In the genomic region with DNA sequence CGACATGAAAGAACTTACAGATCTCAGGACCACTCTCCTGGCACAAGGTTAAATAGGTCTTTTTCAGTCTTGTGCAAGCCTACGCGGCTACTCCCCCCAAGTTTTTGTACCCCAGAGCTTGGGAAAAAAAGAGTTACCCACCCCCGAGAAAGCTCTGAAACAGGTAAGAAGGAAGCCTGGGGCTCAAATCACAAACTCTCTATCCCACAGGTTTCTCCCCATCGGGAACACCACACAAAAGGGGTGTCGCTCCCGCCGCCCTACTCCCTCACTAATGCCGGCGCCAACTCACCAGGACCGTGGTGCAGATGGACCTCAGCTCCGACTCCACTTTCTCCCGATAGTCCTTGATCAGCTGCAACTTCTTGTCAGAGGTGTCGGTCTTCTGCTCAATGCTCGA, we compare ENCODE assay signal across 8 mouse cellular contexts. TPM values are rescaled to one million over a fixed set of nuclear protein-coding genes. Genes with fewer than 3 reads are reported as not detected.
DNase-seq lines count a peak whose midpoint lies in the region; ATAC-seq and TF ChIP-seq lines count a peak whose summit lies in the region.

No protein-coding gene starts in this region.

- H3K4me3 ChIP-seq in bone marrow, adult 2 months (replicated peaks; ENCODE audit: control insufficient read depth, low read depth, low read length): peak overlapping the region; percentile 87
- H3K4me3 ChIP-seq in embryonic facial prominence, embryonic 14.5 days (ENCODE audit: low read depth, low read length): peak overlapping the region; percentile 89
- H3K4me3 ChIP-seq in hindbrain, postnatal 0 days (ENCODE audit: low read length): peak overlapping the region; percentile 99
- peak overlapping the region; percentile 91 for H3K4me3 ChIP-seq in midbrain, embryonic 11.5 days (ENCODE audit: low read depth, low read length)

- H3K4me2 ChIP-seq in embryonic facial prominence, embryonic 14.5 days (ENCODE audit: low read depth, low read length): peak overlapping the region; percentile 58
- H3K4me2 ChIP-seq in hindbrain, postnatal 0 days (ENCODE audit: low read depth, low read length): peak overlapping the region; percentile 66
- H3K4me2 ChIP-seq in midbrain, embryonic 11.5 days: peak overlapping the region; percentile 63

- H3K9ac ChIP-seq in embryonic facial prominence, embryonic 14.5 days (ENCODE audit: low read depth, low read length): peak overlapping the region; percentile 99
- peak overlapping the region; percentile 99 for H3K9ac ChIP-seq in hindbrain, postnatal 0 days (replicated peaks; ENCODE audit: low read length)
- peak overlapping the region; percentile 99 for H3K9ac ChIP-seq in midbrain, embryonic 11.5 days (ENCODE audit: low read length)

- no peak for TF ChIP-seq CTCF in bone marrow, adult 2 months (IDR thresholded peaks at IDR 0.05; ENCODE audit: control insufficient read depth, insufficient read depth, low read length)
- no peak for TF ChIP-seq CTCF in hindbrain, postnatal 0 days (IDR thresholded peaks at IDR 0.05; ENCODE audit: low read depth)

- H3K9me3 ChIP-seq in embryonic facial prominence, embryonic 14.5 days (ENCODE audit: control insufficient read depth, low read length): peaks cover 34% of the 10 kb centered on the region
- no peaks in the 10 kb centered on the region for H3K9me3 ChIP-seq in hindbrain, postnatal 0 days (ENCODE audit: low read length)
- peaks cover 24% of the 10 kb centered on the region; the same call in 1 of the 2 replicates for H3K9me3 ChIP-seq in midbrain, embryonic 11.5 days (ENCODE audit: control insufficient read depth, low read length)

- TF ChIP-seq POLR2A in bone marrow, adult 2 months (IDR thresholded peaks at IDR 0.05; ENCODE audit: borderline replicate concordance, control insufficient read depth, low read depth, low read length): no peak

- no peak for ATAC-seq in embryonic facial prominence, embryonic 14.5 days (ENCODE audit: low read depth)
- ATAC-seq in hindbrain, postnatal 0 days: no peak
- no peak for ATAC-seq in midbrain, embryonic 11.5 days (ENCODE audit: low FRiP score)

- H3K36me3 ChIP-seq in embryonic facial prominence, embryonic 14.5 days (ENCODE audit: control insufficient read depth, insufficient read depth, low read length): peaks cover 44% of the 10 kb centered on the region
- peaks cover 10% of the 10 kb centered on the region; the same call in 1 of the 2 replicates for H3K36me3 ChIP-seq in hindbrain, postnatal 0 days (ENCODE audit: insufficient read depth, low read length)
- peaks cover 30% of the 10 kb centered on the region for H3K36me3 ChIP-seq in midbrain, embryonic 11.5 days (ENCODE audit: control insufficient read depth, insufficient read depth, low read length)

- H3K4me1 ChIP-seq in bone marrow, adult 2 months (ENCODE audit: control insufficient read depth, insufficient read depth, low read length): no peaks in the 10 kb centered on the region
- peaks cover 8% of the 10 kb centered on the region for H3K4me1 ChIP-seq in embryonic facial prominence, embryonic 14.5 days (ENCODE audit: control insufficient read depth, insufficient read depth, low read length)
- H3K4me1 ChIP-seq in hindbrain, postnatal 0 days (ENCODE audit: insufficient read depth, low read length): peaks cover 16% of the 10 kb centered on the region
- H3K4me1 ChIP-seq in midbrain, embryonic 11.5 days (ENCODE audit: control insufficient read depth, insufficient read depth, low read length): peaks cover 10% of the 10 kb centered on the region; the same call in 1 of the 2 replicates

- 2% methylated on average over 14 of the region's 15 CpGs for WGBS in bone marrow, adult 2 months
- WGBS in embryonic facial prominence, embryonic 14.5 days: 2% methylated on average over 12 of the region's 15 CpGs
- under 1% methylated on average over 13 of the region's 15 CpGs for WGBS in hindbrain, postnatal 0 days
- under 1% methylated on average over 13 of the region's 15 CpGs for WGBS in midbrain, embryonic 11.5 days

- no peaks in the 10 kb centered on the region for H3K27me3 ChIP-seq in embryonic facial prominence, embryonic 14.5 days (replicated peaks; ENCODE audit: control insufficient read depth, insufficient read depth, low read length)
- no peaks in the 10 kb centered on the region for H3K27me3 ChIP-seq in hindbrain, postnatal 0 days (ENCODE audit: insufficient read depth, low read length)
- H3K27me3 ChIP-seq in midbrain, embryonic 11.5 days (ENCODE audit: control insufficient read depth, insufficient read depth, low read length): no peaks in the 10 kb centered on the region

- intact Hi-C loops in left cerebral cortex, postnatal 36 days (cut with DNase I): loop anchor here (2.0 to 10.0 kb wide), 2 partner anchors 44 to 98 kb away; a partner anchor contains a TSS

- peak overlapping the region; percentile 33 for H3K27ac ChIP-seq in bone marrow, adult 2 months (ENCODE audit: control insufficient read depth, insufficient read depth, low read depth, low read length, poor library complexity)
- H3K27ac ChIP-seq in embryonic facial prominence, embryonic 14.5 days (replicated peaks; ENCODE audit: low read depth, low read length): no peak overlapping the region; the same call in 1 of the 2 replicates
- peak overlapping the region; percentile 58 for H3K27ac ChIP-seq in hindbrain, postnatal 0 days
- H3K27ac ChIP-seq in midbrain, embryonic 11.5 days (ENCODE audit: low read depth, low read length): peak overlapping the region; percentile 44; the same call in 1 of the 2 replicates

- DNase-seq in left cerebral cortex, postnatal 36 days (ENCODE audit: low spot score in 2 of 2): peak; percentile 12 to 17
- no peak for DNase-seq in left cerebral cortex, adult 18-20 months (ENCODE audit: low spot score in 2 of 2)
- DNase-seq in embryonic facial prominence, embryonic 14.5 days (ENCODE audit: low spot score): no peak
- DNase-seq in hindbrain, postnatal 0 days (ENCODE audit: low spot score): peak; percentile 8
- DNase-seq in midbrain, embryonic 11.5 days (ENCODE audit: low spot score, missing footprints): peak; percentile 92
- no peak for DNase-seq in ovary, postnatal 14 days (ENCODE audit: low spot score)
- no peak for DNase-seq in Muller cell, postnatal 12 days (ENCODE audit: inconsistent ontology term)

RNA-seq across cellular contexts. Expression of a gene that starts 0.9 kb away (rescaled TPM):
- 100 to 1,000 TPM; 430 to 485 TPM for total RNA-seq in left cerebral cortex, postnatal 36 days (2021)
- total RNA-seq in left cerebral cortex, adult 18-20 months (2021): 100 to 1,000 TPM; 437 to 458 TPM
- 42.3 and 84.6 TPM in 2 replicates for polyA plus RNA-seq in bone marrow, adult 2 months (2011; ENCODE audit: insufficient read depth, insufficient read length, low replicate concordance, missing spikeins)
- polyA plus RNA-seq in embryonic facial prominence, embryonic 14.5 days (2014; fragmentation: Nextera tagmentation; extraction: Ambion mirVana): 556 and 667 TPM in 2 replicates
- total RNA-seq in hindbrain, postnatal 0 days (2014; rRNA removed): 579 and 622 TPM in 2 replicates
- 1,086 and 1,131 TPM in 2 replicates for polyA plus RNA-seq in hindbrain, postnatal 0 days (2015; fragmentation: Nextera tagmentation; extraction: Ambion mirVana)
- 1,296 and 1,418 TPM in 2 replicates for polyA plus RNA-seq in midbrain, embryonic 11.5 days (2014; fragmentation: Nextera tagmentation; extraction: Ambion mirVana)

RNA-seq across cellular contexts. Expression of a gene that starts 43.1 kb away (rescaled TPM):
- 10 to 100 TPM; 15.3 to 21.5 TPM for total RNA-seq in left cerebral cortex, postnatal 36 days (2021)
- 10 to 100 TPM; 14.1 to 15.4 TPM for total RNA-seq in left cerebral cortex, adult 18-20 months (2021)
- 18.2 and 45.1 TPM in 2 replicates for polyA plus RNA-seq in bone marrow, adult 2 months (2011; ENCODE audit: insufficient read depth, insufficient read length, low replicate concordance, missing spikeins)
- 39.8 and 45.4 TPM in 2 replicates for polyA plus RNA-seq in embryonic facial prominence, embryonic 14.5 days (2014; fragmentation: Nextera tagmentation; extraction: Ambion mirVana)
- 16.4 and 18.9 TPM in 2 replicates for total RNA-seq in hindbrain, postnatal 0 days (2014; rRNA removed)
- 13.9 and 15.7 TPM in 2 replicates for polyA plus RNA-seq in hindbrain, postnatal 0 days (2015; fragmentation: Nextera tagmentation; extraction: Ambion mirVana)
- polyA plus RNA-seq in midbrain, embryonic 11.5 days (2014; fragmentation: Nextera tagmentation; extraction: Ambion mirVana): 38.8 and 39.9 TPM in 2 replicates

Comparison
In these comparisons a context has a peak if more than half of its experiments do, and no peak if none do; other contexts are left out.
1. DNase-seq: peak in left cerebral cortex, postnatal 36 days (2 of 2), hindbrain, postnatal 0 days (single experiment) and midbrain, embryonic 11.5 days (single experiment); none in left cerebral cortex, adult 18-20 months (0 of 2), embryonic facial prominence, embryonic 14.5 days (single experiment), ovary, postnatal 14 days (single experiment) and Muller cell, postnatal 12 days (single experiment).
2. Peak in every context shown above with its lines, with median percentiles within 50 percentile points of each other: H3K4me3 ChIP-seq, H3K4me2 ChIP-seq and H3K9ac ChIP-seq.